Mouse (Mus musculus) CH12.LX (cell line): ENCODE data around the gene Htatip2. TPM values are rescaled to one million over a fixed set of nuclear protein-coding genes. Genes with fewer than 3 reads are reported as not detected.

Source experiments
- DNase-seq: peaks from one replicate; pipeline ENCODE4 v3.0.0-alpha.2; 2013; ENCODE audit errors: extremely low read depth
- H3K27ac ChIP-seq: 2 replicates; pipeline ENCODE4 v1.5.1; 2012; ENCODE audit warnings: low read depth, mild to moderate bottlenecking, control low read depth, moderate library complexity; ENCODE audit not compliant: insufficient read depth
- H3K27me3 ChIP-seq: replicated peaks from 2 replicates; pipeline ENCODE3; 2012; ENCODE audit warnings: inconsistent platforms
- H3K36me3 ChIP-seq, 2 experiments: replicated peaks in 1 of 2; 2 replicates each; pipeline versions ENCODE3 to v1.6.1; 2012; ENCODE audit warnings: inconsistent platforms in 1 of 2, low read length in 1 of 2, mild to moderate bottlenecking in 1 of 2, mixed read lengths in 1 of 2, moderate library complexity in 1 of 2; ENCODE audit not compliant: control insufficient read depth in 1 of 2, insufficient read depth in 1 of 2
- H3K4me1 ChIP-seq, 2 experiments: 2 replicates each; pipeline ENCODE4 v1.6.1; 2012; ENCODE audit warnings: inconsistent platforms in 1 of 2, moderate library complexity in 1 of 2; ENCODE audit not compliant: insufficient read depth in 2 of 2, control insufficient read depth in 1 of 2
- H3K4me2 ChIP-seq: 2 replicates; pipeline ENCODE4 v1.6.1; 2012; ENCODE audit warnings: low read depth, mild to moderate bottlenecking, control low read depth; ENCODE audit not compliant: poor library complexity, insufficient read depth, severe bottlenecking
- H3K4me3 ChIP-seq, 3 experiments: fragments of 150-350 bp in 1 of 3; sonication (generic) in 1 of 3; replicated peaks in 1 of 3; 2 replicates each; pipeline versions ENCODE3 to v1.5.1; 2011 to 2012; ENCODE audit warnings: low read depth in 2 of 3, low read length in 2 of 3, mild to moderate bottlenecking in 2 of 3, moderate library complexity in 2 of 3, control low read depth in 1 of 3, improper control_type of control experiment in 1 of 3, inconsistent platforms in 1 of 3, mixed read lengths in 1 of 3; ENCODE audit not compliant: poor library complexity in 1 of 3
- H3K79me2 ChIP-seq: replicated peaks from 2 replicates; pipeline ENCODE4 v1.6.1; 2012; ENCODE audit warnings: mild to moderate bottlenecking, moderate library complexity; ENCODE audit not compliant: control insufficient read depth, poor library complexity, insufficient read depth, severe bottlenecking; ENCODE audit errors: extremely low read depth
- H3K9ac ChIP-seq: 2 replicates; pipeline ENCODE4 v1.6.1; 2012; ENCODE audit warnings: low read depth, mild to moderate bottlenecking, control low read depth, moderate library complexity; ENCODE audit not compliant: insufficient read depth
- H3K9me3 ChIP-seq: replicated peaks from 2 replicates; pipeline ENCODE3; 2012; ENCODE audit warnings: low read length, inconsistent platforms, mixed read lengths
- BHLHE40 ChIP-seq: IDR thresholded peaks from 2 replicates; pipeline ENCODE4 v1.6.1; 2011; ENCODE audit warnings: mild to moderate bottlenecking, low read depth, low read length, improper control_type of control experiment
- CHD1 ChIP-seq: IDR thresholded peaks from 2 replicates; pipeline ENCODE4 v1.6.1; 2012; ENCODE audit warnings: low read depth, low read length, improper control_type of control experiment, inconsistent platforms
- CHD2 ChIP-seq: IDR thresholded peaks from 2 replicates; pipeline ENCODE4 v1.6.1; 2011; ENCODE audit warnings: low read length, improper control_type of control experiment
- CTCF ChIP-seq, 2 experiments: IDR thresholded peaks in 1 of 2; conservative IDR thresholded peaks in 1 of 2; 2 replicates each; pipeline ENCODE4 v1.5.1; 2011 to 2012; ENCODE audit warnings: low read depth in 2 of 2, low read length in 2 of 2, improper control_type of control experiment in 1 of 2, inconsistent platforms in 1 of 2, mild to moderate bottlenecking in 1 of 2, moderate library complexity in 1 of 2
- EP300 ChIP-seq: IDR thresholded peaks from 2 replicates; pipeline ENCODE4 v1.6.1; 2011; ENCODE audit warnings: low read length, improper control_type of control experiment
- ETS1 ChIP-seq: conservative IDR thresholded peaks from 2 replicates; pipeline ENCODE4 v1.6.1; 2012; ENCODE audit warnings: low read depth, mild to moderate bottlenecking, inconsistent platforms, low read length, improper control_type of control experiment, moderate library complexity
- IRF4 ChIP-seq: IDR thresholded peaks from 2 replicates; pipeline ENCODE4 v1.6.1; 2014; ENCODE audit warnings: low read depth, mild to moderate bottlenecking, inconsistent platforms, low read length, improper control_type of control experiment
- JUN ChIP-seq: IDR thresholded peaks from 2 replicates; pipeline ENCODE4 v1.6.1; 2011; ENCODE audit warnings: low read depth, mild to moderate bottlenecking, low read length, improper control_type of control experiment, moderate library complexity; ENCODE audit not compliant: insufficient read depth
- KAT2A ChIP-seq: IDR thresholded peaks from 2 replicates; pipeline ENCODE4 v1.6.1; 2012; ENCODE audit warnings: low read length, improper control_type of control experiment, inconsistent platforms; ENCODE audit not compliant: insufficient replicate concordance
- MAFK ChIP-seq: IDR thresholded peaks from 2 replicates; pipeline ENCODE4 v1.6.1; 2011; ENCODE audit warnings: low read length, improper control_type of control experiment; ENCODE audit not compliant: insufficient replicate concordance
- MAX ChIP-seq: IDR thresholded peaks from 2 replicates; pipeline ENCODE4 v1.6.1; 2011; ENCODE audit warnings: low read length, improper control_type of control experiment
- MAZ ChIP-seq: IDR thresholded peaks from 2 replicates; pipeline ENCODE4 v1.6.1; 2012; ENCODE audit warnings: low read depth, mild to moderate bottlenecking, inconsistent platforms, low read length, improper control_type of control experiment, moderate library complexity
- MEF2A ChIP-seq: IDR thresholded peaks from 2 replicates; pipeline ENCODE4 v1.6.1; 2014; ENCODE audit warnings: low read depth, mild to moderate bottlenecking, inconsistent platforms, low read length, improper control_type of control experiment, borderline replicate concordance
- MXI1 ChIP-seq: IDR thresholded peaks from 2 replicates; pipeline ENCODE4 v1.6.1; 2011; ENCODE audit warnings: mild to moderate bottlenecking, low read depth, low read length, improper control_type of control experiment
- MYC ChIP-seq: IDR thresholded peaks from 2 replicates; pipeline ENCODE4 v1.6.1; 2011; ENCODE audit warnings: low read depth, mild to moderate bottlenecking, improper control_type of control experiment, low read length
- NELFE ChIP-seq: IDR thresholded peaks from 2 replicates; pipeline ENCODE4 v1.6.1; 2011; ENCODE audit warnings: low read depth, low read length, improper control_type of control experiment
- NRF1 ChIP-seq: IDR thresholded peaks from 2 replicates; pipeline ENCODE4 v1.6.1; 2014; ENCODE audit warnings: low read depth, mild to moderate bottlenecking, inconsistent platforms, low read length, improper control_type of control experiment, moderate library complexity
- PAX5 ChIP-seq: IDR thresholded peaks from 2 replicates; pipeline ENCODE4 v1.6.1; 2012; ENCODE audit warnings: low read length, inconsistent platforms, mixed read lengths
- POLR2AphosphoS2 ChIP-seq: IDR thresholded peaks from 2 replicates; pipeline ENCODE4 v1.6.1; 2011; ENCODE audit warnings: low read depth, low read length, improper control_type of control experiment
- RAD21 ChIP-seq: IDR thresholded peaks from 2 replicates; pipeline ENCODE4 v1.6.1; 2011; ENCODE audit warnings: low read depth, mild to moderate bottlenecking, low read length, improper control_type of control experiment, moderate library complexity
- RCOR1 ChIP-seq: conservative IDR thresholded peaks from 2 replicates; pipeline ENCODE4 v1.6.1; 2012; ENCODE audit warnings: low read depth, mild to moderate bottlenecking, inconsistent platforms, low read length, improper control_type of control experiment
- SIN3A ChIP-seq: IDR thresholded peaks from 2 replicates; pipeline ENCODE4 v1.6.1; 2012; ENCODE audit warnings: low read length, improper control_type of control experiment, inconsistent platforms
- SMC3 ChIP-seq: IDR thresholded peaks from 2 replicates; pipeline ENCODE4 v1.6.1; 2011; ENCODE audit warnings: low read depth, low read length, improper control_type of control experiment
- TBP ChIP-seq: conservative IDR thresholded peaks from 2 replicates; pipeline ENCODE4 v1.6.1; 2011; ENCODE audit warnings: low read depth, low read length, improper control_type of control experiment
- TCF12 ChIP-seq: IDR thresholded peaks from 2 replicates; pipeline ENCODE4 v1.6.1; 2014; ENCODE audit warnings: low read depth, mild to moderate bottlenecking, inconsistent platforms, low read length, improper control_type of control experiment
- UBTF ChIP-seq: IDR thresholded peaks from 2 replicates; pipeline ENCODE4 v1.6.1; 2012; ENCODE audit warnings: low read depth, mild to moderate bottlenecking, inconsistent platforms, low read length, improper control_type of control experiment, moderate library complexity
- USF2 ChIP-seq: conservative IDR thresholded peaks from 2 replicates; pipeline ENCODE4 v1.6.1; 2011; ENCODE audit warnings: low read depth, low read length, improper control_type of control experiment
- ZKSCAN1 ChIP-seq: IDR thresholded peaks from 2 replicates; pipeline ENCODE4 v1.6.1; 2012; ENCODE audit warnings: low read depth, inconsistent platforms, low read length, improper control_type of control experiment, borderline replicate concordance
- ZMIZ1 ChIP-seq: IDR thresholded peaks from 2 replicates; pipeline ENCODE4 v1.6.1; 2012; ENCODE audit warnings: low read depth, mild to moderate bottlenecking, inconsistent platforms, low read length, improper control_type of control experiment
- ZNF384 ChIP-seq: IDR thresholded peaks from 2 replicates; pipeline ENCODE4 v1.6.1; 2012; ENCODE audit warnings: low read depth, low read length, improper control_type of control experiment, inconsistent platforms
- dilution Hi-C: fragments of 300-500 bp; cut with MboI; formaldehyde crosslinking; loops from 2 replicates; pipeline ENCODE4 v1.14.3; 2020; ENCODE audit warnings: low sequenced_read_pairs; ENCODE audit not compliant: extremely low pct_unique_long_range_greater_than_20kb, extremely low pct_ligation_motif_present
- in situ Hi-C: fragments of 300-500 bp; cut with MboI; formaldehyde crosslinking; loops from 3 replicates; pipeline ENCODE4 v1.14.3; 2019; ENCODE audit warnings: low sequenced_read_pairs, low pct_ligation_motif_present, low pct_unique_long_range_greater_than_20kb, mixed read lengths
- polyA plus RNA-seq: library from polyadenylated mRNA; unstranded; fragments of >175 nt; gene quantifications from 2 replicates; pipeline ENCODE4 v1.2.1, GENCODE M21; 2012; ENCODE audit warnings: low read depth; ENCODE audit not compliant: insufficient read length
- total RNA-seq, 2 experiments: library from RNA; depleted of rRNA; stranded (reverse); fragments of 300-350 nt in 1 of 2; fragments of >200 nt in 1 of 2; gene quantifications; 2 replicates each; pipeline ENCODE4 v1.2.3; 2012 to 2014

Gene Htatip2
- total and polyA plus RNA-seq, 3 experiments: not detected

GRCm38 (mm10) chr7:49752730-49753506 is 6.0 kb upstream of the Htatip2 start:
- dilution Hi-C loops: no loop called here
- peak; percentile 59 for DNase-seq
- H3K4me2 ChIP-seq: no peak overlapping the region
- H3K9ac ChIP-seq: no peak overlapping the region
- H3K36me3 ChIP-seq: no peaks in the 10 kb centered on the region
- peaks cover 0 to 10% of the 10 kb centered on the region in 2 experiments; a peak in 2 of 4 replicates for H3K4me1 ChIP-seq
- in situ Hi-C loops: loop anchor here (10.0 kb wide), 1 partner anchor 278 kb away; no protein-coding TSS in a partner anchor
- TF ChIP-seq EP300: no peak
- TF ChIP-seq RCOR1: no peak
- peak; percentile 40 for TF ChIP-seq SMC3
- peak; percentile 9 for TF ChIP-seq RAD21
- TF ChIP-seq NELFE: no peak
- no peak for TF ChIP-seq MAFK
- TF ChIP-seq MAX: no peak
- no peak for TF ChIP-seq ZKSCAN1
- no peak for TF ChIP-seq MXI1
- peak; percentile 56 to 74 for TF ChIP-seq CTCF (conservative IDR thresholded peaks at IDR 0.05 in 1 of 2, IDR thresholded peaks at IDR 0.05 in 1 of 2; ENCODE audit: low read depth in 2 of 2, low read length in 2 of 2)
- no peak for TF ChIP-seq MAZ
- no peak for TF ChIP-seq ETS1
- TF ChIP-seq PAX5: no peak
- TF ChIP-seq CHD1: no peak
- TF ChIP-seq ZMIZ1: no peak
- TF ChIP-seq USF2: no peak
- TF ChIP-seq TBP: no peak
- TF ChIP-seq MEF2A: no peak
- no peak for TF ChIP-seq CHD2
- TF ChIP-seq SIN3A: no peak
- TF ChIP-seq KAT2A: no peak
- TF ChIP-seq POLR2AphosphoS2: no peak
- H3K4me3 ChIP-seq: no peak overlapping the region
- H3K79me2 ChIP-seq: no peaks in the 10 kb centered on the region
- no peaks in the 10 kb centered on the region for H3K27me3 ChIP-seq
- H3K9me3 ChIP-seq: no peaks in the 10 kb centered on the region
- H3K27ac ChIP-seq: no peak overlapping the region

GRCm38 (mm10) chr7:49754767-49755166 is 4.1 kb upstream of the Htatip2 start:
- dilution Hi-C loops (no loop called here), in situ Hi-C loops (loop anchor here (5.0 to 10.0 kb wide), 2 partner anchors 137 to 280 kb away; no protein-coding TSS in a partner anchor)
- Histone ChIP-seq H3K27me3 (no peaks in the 10 kb centered on the region), H3K9me3 (peaks cover 7% of the 10 kb centered on the region), H3K36me3 (no peaks in the 10 kb centered on the region), H3K4me3 (no peak overlapping the region), H3K27ac (no peak overlapping the region), H3K4me1 (peaks cover 0 to 10% of the 10 kb centered on the region in 2 experiments; a peak in 2 of 4 replicates), H3K9ac (no peak overlapping the region), H3K4me2 (peak overlapping the region; percentile 89), H3K79me2 (no peaks in the 10 kb centered on the region)
- DNase-seq: peak; percentile 67
- TF ChIP-seq RCOR1 (no peak), ZNF384 (no peak), JUN (no peak), SMC3 (peak; percentile 72), BHLHE40 (no peak), SIN3A (no peak), CHD1 (no peak), USF2 (no peak), NRF1 (peak; percentile 51; the same call in 1 of the 2 replicates), POLR2AphosphoS2 (no peak), MYC (0 out of 2 replicates have a peak, but pooled peaks have one; percentile 21), UBTF (no peak), ZKSCAN1 (no peak), MEF2A (no peak), TBP (no peak), NELFE (no peak), MAZ (no peak), ZMIZ1 (no peak), TCF12 (no peak), EP300 (no peak), IRF4 (no peak), CHD2 (no peak), MAX (no peak)
